Mouse (Mus musculus): Measurements from ENCODE around the gene Rad23a. TPM values are rescaled to one million over a fixed set of nuclear protein-coding genes. Genes with fewer than 3 reads are reported as not detected.

Rad23a gene
- total and polyA plus RNA-seq, 3 experiments: 62.6 to 155 TPM; not detected in 1

GRCm38 (mm10) chr8:84813830-84814229, 26.6 kb downstream of the Rad23a start:
- DNase-seq (ENCODE audit: low read depth, low spot score): no peak
- Histone ChIP-seq H3K27me3 (ENCODE audit: control insufficient read depth in 1 of 2, insufficient read depth in 2 of 2, low read length in 2 of 2) (no peaks in the 10 kb centered on the region), H3K9ac (ENCODE audit: control insufficient read depth, low read depth, low read length, poor library complexity, severe bottlenecking) (no peak overlapping the region), H3K27ac (ENCODE audit: control insufficient read depth, low read depth, low read length) (no peak overlapping the region), H3K4me1 (ENCODE audit: control insufficient read depth in 1 of 2, insufficient read depth in 2 of 2, low read length in 2 of 2) (peaks cover 0 to 5% of the 10 kb centered on the region in 2 experiments; a peak in 3 of 4 replicates), H3K4me3 (ENCODE audit: control insufficient read depth in 1 of 2, insufficient read depth in 1 of 2, low read depth in 2 of 2, low read length in 2 of 2) (no peak overlapping the region), H3K36me3 (ENCODE audit: control insufficient read depth in 1 of 2, insufficient read depth in 2 of 2, low read length in 2 of 2) (peaks cover 0 to 2% of the 10 kb centered on the region in 2 experiments; a peak in 1 of 4 replicates), H3K9me3 (replicated peaks; ENCODE audit: insufficient read depth, low read length) (no peaks in the 10 kb centered on the region), H3K79me2 (ENCODE audit: control insufficient read depth, insufficient read depth, low read length, poor library complexity) (no peaks in the 10 kb centered on the region)
- TF ChIP-seq TAL1 (IDR thresholded peaks at IDR 0.05; ENCODE audit: low read length) (no peak), POLR2AphosphoS5 (IDR thresholded peaks at IDR 0.05; ENCODE audit: borderline replicate concordance, low read depth, low read length) (no peak), TCF12 (IDR thresholded peaks at IDR 0.05; ENCODE audit: low read depth, low read length) (no peak), MYC (IDR thresholded peaks at IDR 0.05; ENCODE audit: low read depth, low read length) (no peak), RAD21 (IDR thresholded peaks at IDR 0.05; ENCODE audit: low read depth, low read length) (no peak; the same call in 1 of the 2 replicates), ZMIZ1 (IDR thresholded peaks at IDR 0.05; ENCODE audit: low read depth, low read length) (no peak), SIN3A (IDR thresholded peaks at IDR 0.05; ENCODE audit: low read length) (no peak), GABPA (IDR thresholded peaks at IDR 0.05; ENCODE audit: low read depth, low read length) (no peak), CHD2 (IDR thresholded peaks at IDR 0.05; ENCODE audit: low read length) (no peak), MXI1 (IDR thresholded peaks at IDR 0.05; ENCODE audit: low read depth, low read length) (no peak), ETS1 (IDR thresholded peaks at IDR 0.05; ENCODE audit: low read depth, low read length) (no peak), ELF1 (IDR thresholded peaks at IDR 0.05; ENCODE audit: low read depth, low read length) (no peak)

DNA sequence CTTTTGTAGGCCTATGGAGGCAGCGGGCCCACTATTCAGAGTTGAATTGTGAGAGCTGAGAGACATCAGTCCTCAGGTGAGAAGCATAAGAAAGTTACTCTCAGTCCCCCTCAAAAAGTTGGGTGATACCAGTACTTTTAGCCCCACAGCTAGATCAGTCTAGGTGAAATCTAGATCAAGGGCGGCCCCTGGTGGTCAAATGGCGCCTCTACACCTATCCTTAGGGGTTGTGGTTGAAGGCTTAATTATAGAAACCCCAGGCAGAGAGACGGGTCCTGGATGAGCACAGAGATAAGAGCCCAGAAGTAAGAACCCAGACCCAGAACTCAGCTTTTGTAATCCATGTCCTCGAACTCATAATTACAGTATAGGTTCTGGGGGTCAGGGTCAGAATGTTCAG, 27.4 kb downstream of the Rad23a start:
- TF ChIP-seq MEF2A (IDR thresholded peaks at IDR 0.05; ENCODE audit: extremely low read depth, insufficient replicate concordance, low read depth, low read length, poor library complexity, severe bottlenecking) (no peak), MAZ (IDR thresholded peaks at IDR 0.05; ENCODE audit: low read depth, low read length) (0 out of 2 replicates have a peak, but pooled peaks have one; percentile 49), CTCF (IDR thresholded peaks at IDR 0.05 in 2 of 3, conservative IDR thresholded peaks at IDR 0.05 in 1 of 3; ENCODE audit: control insufficient read depth in 1 of 3, insufficient read depth in 1 of 3, low read depth in 2 of 3, low read length in 3 of 3, poor library complexity in 1 of 3, severe bottlenecking in 1 of 3) (peak; percentile 73 to 90 (median 90)), RAD21 (IDR thresholded peaks at IDR 0.05; ENCODE audit: low read depth, low read length) (peak; percentile 97), RCOR1 (IDR thresholded peaks at IDR 0.05; ENCODE audit: low read depth, low read length) (no peak), SIN3A (IDR thresholded peaks at IDR 0.05; ENCODE audit: low read length) (peak; percentile 44; the same call in 1 of the 2 replicates), ZC3H11A (IDR thresholded peaks at IDR 0.05; ENCODE audit: low read depth, low read length) (peak; percentile 92), SMC3 (IDR thresholded peaks at IDR 0.05; ENCODE audit: low read depth, low read length) (peak; percentile 96)
- no peak overlapping the region for H3K27ac ChIP-seq (ENCODE audit: control insufficient read depth, low read depth, low read length)
- DNase-seq (ENCODE audit: low read depth, low spot score): peak; percentile 81
- H3K27me3 ChIP-seq (ENCODE audit: control insufficient read depth in 1 of 2, insufficient read depth in 2 of 2, low read length in 2 of 2): no peaks in the 10 kb centered on the region
- H3K36me3 ChIP-seq (ENCODE audit: control insufficient read depth in 1 of 2, insufficient read depth in 2 of 2, low read length in 2 of 2): peaks cover 0 to 2% of the 10 kb centered on the region in 2 experiments; a peak in 1 of 4 replicates
- H3K9me3 ChIP-seq (replicated peaks; ENCODE audit: insufficient read depth, low read length): no peaks in the 10 kb centered on the region
- peaks cover 0 to 5% of the 10 kb centered on the region in 2 experiments; a peak in 3 of 4 replicates for H3K4me1 ChIP-seq (ENCODE audit: control insufficient read depth in 1 of 2, insufficient read depth in 2 of 2, low read length in 2 of 2)
- H3K9ac ChIP-seq (ENCODE audit: control insufficient read depth, low read depth, low read length, poor library complexity, severe bottlenecking): no peak overlapping the region
- H3K79me2 ChIP-seq (ENCODE audit: control insufficient read depth, insufficient read depth, low read length, poor library complexity): no peaks in the 10 kb centered on the region
- H3K4me3 ChIP-seq (ENCODE audit: control insufficient read depth in 1 of 2, insufficient read depth in 1 of 2, low read depth in 2 of 2, low read length in 2 of 2): no peak overlapping the region
